Mouse (Mus musculus): ENCODE results near the gene Ankrd17.

The Ankrd17 gene

DNA sequence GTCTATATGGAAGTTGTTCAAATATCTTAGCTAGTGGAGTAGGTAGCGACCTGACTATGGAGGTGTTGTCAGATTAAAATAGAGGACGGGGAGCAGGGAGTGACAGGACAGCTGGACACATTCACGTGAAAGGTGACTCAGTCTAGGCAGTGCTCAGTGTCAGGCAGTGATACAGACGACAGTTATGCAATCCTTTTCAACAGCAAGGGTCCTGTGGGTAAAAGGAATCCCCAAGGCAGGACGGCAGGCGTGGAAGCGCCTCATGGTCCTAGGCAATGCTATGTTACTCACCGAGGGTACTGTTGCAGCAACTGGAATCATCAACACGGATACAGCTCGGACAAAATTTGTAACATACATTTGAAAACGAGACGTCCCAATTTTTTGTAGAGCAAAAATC lies 149.2 kb downstream of the Ankrd17 start:
- no peak for DNase-seq

DNA sequence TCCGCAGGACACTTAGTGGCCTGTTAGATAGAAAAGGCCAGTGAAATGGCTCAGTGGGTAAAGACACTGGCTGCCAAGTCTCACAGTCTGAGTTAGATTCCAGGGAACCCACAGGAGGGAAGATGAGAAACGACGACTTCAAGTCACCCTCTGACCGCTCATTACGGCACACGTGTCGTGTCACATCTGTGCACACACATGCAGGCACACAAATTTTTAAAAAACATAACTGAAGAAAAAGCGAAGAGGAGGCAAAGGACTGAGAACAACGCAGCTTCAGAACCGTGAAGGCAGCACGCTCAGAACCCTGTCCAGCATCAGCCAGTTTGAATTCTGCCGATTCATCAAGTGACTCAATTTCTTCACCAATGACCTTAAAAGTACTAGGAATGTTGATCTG lies 153.0 kb downstream of the Ankrd17 start:
- no peak for DNase-seq

DNA sequence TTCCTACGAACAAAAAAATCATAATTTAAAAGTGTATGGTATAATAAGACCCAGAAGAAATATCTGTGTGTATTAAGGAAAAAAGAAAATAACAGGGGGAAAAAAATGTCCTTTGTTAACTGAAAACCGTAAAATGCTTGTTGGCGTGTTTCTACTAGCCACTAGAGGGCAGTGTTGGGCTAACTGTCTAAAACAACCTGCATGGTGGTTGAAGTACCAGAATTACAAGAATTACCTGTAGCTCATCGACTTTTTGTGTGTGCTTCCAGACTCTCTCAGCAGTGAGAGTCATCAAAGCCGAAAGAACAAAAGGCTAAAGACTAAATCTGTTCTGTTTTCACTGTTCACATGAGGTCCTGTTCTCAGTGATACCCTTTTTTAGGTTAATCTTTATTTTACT lies 163.2 kb downstream of the Ankrd17 start:
- no peak for DNase-seq

DNA sequence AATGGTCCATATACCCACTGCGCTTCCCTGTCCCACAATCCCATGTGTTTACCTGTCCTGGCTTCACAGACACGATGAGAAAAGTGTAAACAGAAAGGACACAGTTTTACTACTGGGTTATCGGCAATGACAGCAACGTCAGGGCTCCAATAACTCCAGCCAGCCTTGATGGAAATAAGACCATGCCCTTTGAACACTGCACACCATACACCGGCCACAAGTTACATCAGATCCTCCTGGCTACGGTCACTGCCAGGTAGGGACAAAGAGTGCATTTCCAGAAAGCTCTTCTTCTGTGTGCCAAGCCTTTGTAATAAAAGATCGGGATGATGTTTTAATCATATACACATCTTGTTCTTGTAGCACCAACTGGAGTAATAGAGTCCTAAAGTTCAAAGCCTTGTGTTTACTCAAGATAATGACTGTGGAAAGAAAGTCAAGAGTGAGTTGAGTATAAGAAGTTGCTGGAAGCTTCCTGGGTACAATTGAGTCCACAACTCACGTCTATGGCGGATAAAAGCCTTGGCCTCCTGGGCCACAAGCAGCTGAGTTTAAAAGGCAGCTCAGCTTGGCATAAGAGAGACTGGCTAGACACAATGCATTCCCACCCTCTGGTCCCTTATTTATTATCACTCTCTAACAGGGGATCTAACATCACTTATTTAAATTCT lies 163.8 kb downstream of the Ankrd17 start:
- DNase-seq: no peak

DNA sequence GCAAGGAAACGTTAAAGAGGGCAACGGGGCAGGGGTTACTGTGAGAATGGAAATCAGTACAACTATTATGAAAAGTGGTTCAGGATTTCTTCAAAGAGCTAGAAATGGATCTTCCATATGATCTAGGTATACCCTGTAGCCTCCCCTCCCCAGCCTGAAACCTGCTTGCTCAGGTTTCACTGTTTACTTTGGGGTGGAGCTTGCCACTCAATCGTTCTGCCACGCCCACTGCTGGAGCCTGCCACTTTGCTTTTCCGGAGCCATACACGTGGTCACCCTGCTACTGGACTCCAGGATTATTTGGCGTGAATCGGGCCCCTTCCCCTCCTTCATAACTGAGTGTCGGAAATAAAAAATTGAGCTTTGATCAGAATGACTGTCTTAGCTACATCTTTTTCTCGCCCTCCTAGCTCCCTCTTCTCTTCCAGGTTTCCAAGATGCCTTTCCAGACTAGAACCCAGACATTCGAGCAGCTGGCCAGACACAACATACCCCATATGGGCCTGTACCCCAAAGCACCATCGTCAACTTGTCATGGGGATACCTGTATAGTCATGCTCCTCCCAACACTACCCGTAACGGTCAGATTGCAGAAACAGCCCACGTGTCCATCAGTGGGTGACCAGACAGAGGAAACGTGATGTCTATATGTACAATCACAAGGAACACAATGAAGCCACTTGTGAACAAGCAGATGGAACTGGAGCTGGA lies 166.3 kb downstream of the Ankrd17 start:
- DNase-seq: no peak

DNA sequence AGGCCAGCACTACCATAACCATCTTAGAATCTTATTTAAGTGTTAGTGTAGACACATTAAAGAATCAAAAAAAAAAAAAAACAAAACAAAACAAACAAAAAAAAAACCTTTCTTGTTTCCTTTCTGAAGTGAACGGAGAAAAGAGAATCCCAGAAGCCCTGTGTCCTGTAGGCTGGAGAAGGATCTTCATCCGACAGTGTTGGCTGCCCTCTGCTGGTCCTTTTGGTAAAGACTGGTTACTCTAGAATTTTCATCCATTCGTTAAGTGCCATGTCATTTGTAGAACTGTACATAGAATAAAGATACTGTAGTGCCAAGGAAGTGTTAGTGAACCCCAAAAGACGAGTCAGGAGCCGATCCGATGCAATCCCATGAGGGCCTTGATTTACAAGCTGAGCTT lies 171.5 kb downstream of the Ankrd17 start:
- peak; percentile 81 for DNase-seq

DNA sequence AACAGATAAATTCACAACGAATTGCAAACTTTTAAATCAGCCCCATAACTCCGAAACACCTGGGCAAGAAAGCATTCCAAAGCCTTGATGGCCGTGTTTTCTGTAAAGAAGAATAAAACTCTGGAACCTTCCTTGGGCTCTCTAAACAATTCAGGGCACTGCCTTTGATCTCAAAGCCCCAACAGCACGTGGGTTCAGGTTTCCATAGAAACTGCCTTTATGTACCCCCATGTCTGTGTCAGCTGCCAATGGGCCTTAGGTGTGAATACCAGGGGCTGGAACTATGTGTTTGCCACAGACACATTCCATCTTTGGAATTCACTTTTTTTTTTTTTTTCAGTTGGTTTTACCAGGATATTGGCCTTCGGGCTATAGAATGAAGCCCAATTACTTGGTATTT lies 183.6 kb downstream of the Ankrd17 start:
- no peak for DNase-seq

DNA sequence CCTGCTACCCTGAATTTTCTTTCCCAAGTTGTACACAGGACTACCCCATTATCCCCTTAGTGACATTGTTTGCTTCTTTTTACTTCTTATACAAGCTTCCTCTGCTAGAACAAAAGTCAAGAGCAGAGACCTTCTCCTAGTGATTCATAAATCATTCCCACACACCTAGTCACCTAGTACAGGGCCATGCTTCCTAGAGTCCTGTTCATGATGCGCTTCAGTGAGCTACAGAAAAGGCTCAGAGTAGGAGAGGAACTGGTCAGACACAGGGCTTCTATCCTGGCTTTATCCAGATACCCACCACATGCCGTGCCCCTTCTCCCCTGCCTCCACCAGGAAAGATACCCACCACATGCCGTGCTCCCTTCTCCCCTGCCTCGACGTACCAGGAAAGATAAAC lies 187.3 kb downstream of the Ankrd17 start:
- DNase-seq: no peak

DNA sequence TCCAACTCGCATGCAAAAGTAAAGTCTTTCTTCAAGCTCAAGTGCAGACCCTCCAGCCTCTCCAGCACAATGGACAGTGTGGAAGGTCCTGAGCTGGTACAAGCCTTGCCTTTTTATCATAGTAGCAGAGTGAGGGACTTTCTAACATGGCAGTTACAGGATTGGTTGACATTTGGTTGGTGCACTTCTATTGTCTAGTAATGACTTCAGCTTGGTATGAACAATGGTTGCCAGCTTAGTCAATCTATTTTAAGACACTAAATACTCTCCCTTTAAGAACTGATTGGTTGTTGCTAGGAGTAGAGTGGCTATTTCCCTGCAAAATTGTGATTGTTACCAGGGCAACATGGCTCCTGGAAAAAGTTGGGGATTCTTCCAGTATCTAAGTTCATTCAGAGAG lies 188.3 kb downstream of the Ankrd17 start:
- no peak for DNase-seq
